Mouse (Mus musculus) small intestine, adult 2 months (tissue): ENCODE measurements at regions not wholly inside any gene's neighbourhood (a gene's known extent, or its start where the extent isn't known, plus 50 kb on each side); places are given as distances from the start of the nearest gene placed in this dataset.

Experiments
- H3K27ac ChIP-seq: fragments of 200-500 bp; 2 replicates; pipeline ENCODE4 v1.5.1; 2012; ENCODE audit warnings: low read depth, low read length, control low read depth, inconsistent platforms; ENCODE audit not compliant: insufficient read depth
- H3K27me3 ChIP-seq: fragments of 200-500 bp; 2 replicates; pipeline ENCODE4 v1.6.1; 2012; ENCODE audit warnings: mild to moderate bottlenecking, moderate library complexity, low read length, inconsistent platforms; ENCODE audit not compliant: control insufficient read depth, insufficient read depth
- H3K36me3 ChIP-seq: fragments of 200-500 bp; 2 replicates; pipeline ENCODE4 v1.6.1; 2012; ENCODE audit warnings: mild to moderate bottlenecking, low read length, control low read depth, inconsistent platforms; ENCODE audit not compliant: control insufficient read depth, insufficient read depth
- H3K4me1 ChIP-seq: fragments of 200-500 bp; 2 replicates; pipeline ENCODE4 v1.6.1; 2012; ENCODE audit warnings: low read length, inconsistent platforms, mixed read lengths; ENCODE audit not compliant: control insufficient read depth, insufficient read depth, insufficient read length
- H3K4me3 ChIP-seq: fragments of 200-500 bp; 2 replicates; pipeline ENCODE4 v1.5.1; 2012; ENCODE audit warnings: low read depth, mild to moderate bottlenecking, control low read depth, inconsistent platforms, low read length, moderate library complexity
- CTCF ChIP-seq: fragments of 200-500 bp; IDR thresholded peaks from 2 replicates; pipeline ENCODE4 v1.5.1; 2012; ENCODE audit warnings: low read depth, mild to moderate bottlenecking, control low read depth, inconsistent platforms, low read length, moderate library complexity, mixed read lengths; ENCODE audit not compliant: insufficient replicate concordance, insufficient read length; ENCODE audit errors: extremely low read depth
- POLR2A ChIP-seq: fragments of 200-500 bp; IDR thresholded peaks from 2 replicates; pipeline ENCODE4 v1.6.1; 2012; ENCODE audit warnings: low read depth, mild to moderate bottlenecking, control low read depth, inconsistent platforms, low read length, moderate library complexity
- WGBS: fragments of 180-500 bp; shearing (Covaris S2); methylation state at CpG from one replicate; pipeline ENCODE4 v1.1.7; 2018; 5-methylcytosine and 5-hydroxymethylcytosine counted together

- no peak for TF ChIP-seq POLR2A
- peak; percentile 79; the same call in 1 of the 2 replicates for TF ChIP-seq CTCF
Observed at GRCm38 (mm10) chr5:142319268-142319667, 82.0 kb upstream of the Foxk1 start.

GRCm38 (mm10) chr5:142321316-142321715 is 80.0 kb upstream of the Foxk1 start:
- Histone ChIP-seq H3K27ac (no peak overlapping the region), H3K4me3 (no peak overlapping the region), H3K27me3 (no peaks in the 10 kb centered on the region), H3K4me1 (no peaks in the 10 kb centered on the region), H3K36me3 (no peaks in the 10 kb centered on the region)
- TF ChIP-seq CTCF (no peak), POLR2A (no peak)
- WGBS = 78% methylated on average over 8 of the region's 8 CpGs

More at GRCm38 (mm10) chr5:142319268-142319667, 82.0 kb upstream of the Foxk1 start:
- H3K4me3 ChIP-seq = no peak overlapping the region
- WGBS = 5% methylated on average over 7 of the region's 7 CpGs
- H3K27ac ChIP-seq = no peak overlapping the region
- H3K27me3 ChIP-seq = no peaks in the 10 kb centered on the region
- H3K4me1 ChIP-seq = no peaks in the 10 kb centered on the region
- H3K36me3 ChIP-seq = no peaks in the 10 kb centered on the region

GRCm38 (mm10) chr5:142324928-142325327 is 76.4 kb upstream of the Foxk1 start:
- no peak overlapping the region for H3K27ac ChIP-seq
- WGBS = 54% methylated on average over 2 of the region's 2 CpGs
- no peak for TF ChIP-seq POLR2A
- no peak for TF ChIP-seq CTCF

GRCm38 (mm10) chr5:142325560-142325959 is 75.7 kb upstream of the Foxk1 start:
- no peaks in the 10 kb centered on the region for H3K36me3 ChIP-seq
- no peak overlapping the region for H3K27ac ChIP-seq
- TF ChIP-seq CTCF (no peak), POLR2A (no peak)
- H3K4me1 ChIP-seq = no peaks in the 10 kb centered on the region
- no peak overlapping the region for H3K4me3 ChIP-seq
- 55% methylated on average over 4 of the region's 4 CpGs for WGBS
- H3K27me3 ChIP-seq = no peaks in the 10 kb centered on the region

More at GRCm38 (mm10) chr5:142324928-142325327, 76.4 kb upstream of the Foxk1 start:
- Histone ChIP-seq H3K27me3 (no peaks in the 10 kb centered on the region), H3K4me1 (no peaks in the 10 kb centered on the region), H3K36me3 (no peaks in the 10 kb centered on the region), H3K4me3 (no peak overlapping the region)

GRCm38 (mm10) chr5:142327261-142327660 is 74.0 kb upstream of the Foxk1 start:
- Histone ChIP-seq H3K4me1 (no peaks in the 10 kb centered on the region), H3K27ac (no peak overlapping the region), H3K36me3 (no peaks in the 10 kb centered on the region), H3K4me3 (no peak overlapping the region), H3K27me3 (no peaks in the 10 kb centered on the region)
- TF ChIP-seq POLR2A (no peak), CTCF (peak; percentile 52; the same call in 1 of the 2 replicates)
- 54% methylated on average over 6 of the region's 6 CpGs for WGBS

- Histone ChIP-seq H3K4me3 (no peak overlapping the region), H3K4me1 (no peaks in the 10 kb centered on the region), H3K36me3 (no peaks in the 10 kb centered on the region), H3K27ac (no peak overlapping the region), H3K27me3 (no peaks in the 10 kb centered on the region)
- WGBS = 70% methylated on average over 7 of the region's 7 CpGs
- TF ChIP-seq POLR2A (no peak), CTCF (no peak)
Observed at GRCm38 (mm10) chr5:142329724-142330520, 71.4 kb upstream of the Foxk1 start.

GRCm38 (mm10) chr5:142332744-142333143 is 68.6 kb upstream of the Foxk1 start:
- Histone ChIP-seq H3K27ac (no peak overlapping the region), H3K36me3 (no peaks in the 10 kb centered on the region), H3K4me3 (no peak overlapping the region), H3K27me3 (no peaks in the 10 kb centered on the region), H3K4me1 (no peaks in the 10 kb centered on the region)
- 61% methylated on average over 9 of the region's 9 CpGs for WGBS
- TF ChIP-seq CTCF = no peak
- TF ChIP-seq POLR2A = no peak
